Mouse (Mus musculus) intestine, embryonic 15.5 days (tissue): ENCODE data around the gene Rad54l. TPM values are rescaled to one million over a fixed set of nuclear protein-coding genes. Genes with fewer than 3 reads are reported as not detected.

Experiments
- ATAC-seq: fragments of 200-750 bp; cut with Nextera tagmentation; 2 replicates; pipeline ENCODE4 v1.8.0; 2017; ENCODE audit warnings: moderate TSS enrichment, moderate library complexity
- H3K27ac ChIP-seq: fragments of 300-500 bp; sonication (generic); 2 replicates; pipeline ENCODE4 v1.5.1; 2015; ENCODE audit warnings: mild to moderate bottlenecking, inconsistent platforms
- H3K27me3 ChIP-seq: fragments of 300-500 bp; sonication (generic); replicated peaks from 2 replicates; pipeline ENCODE4 v1.6.1; 2015; ENCODE audit warnings: inconsistent platforms
- H3K36me3 ChIP-seq: fragments of 300-500 bp; sonication (generic); 2 replicates; pipeline ENCODE4 v1.6.1; 2015; ENCODE audit warnings: inconsistent platforms
- H3K4me1 ChIP-seq: fragments of 300-500 bp; sonication (generic); replicated peaks from 2 replicates; pipeline ENCODE4 v1.6.1; 2015; ENCODE audit warnings: inconsistent platforms
- H3K4me2 ChIP-seq: fragments of 300-500 bp; sonication (generic); replicated peaks from 2 replicates; pipeline ENCODE4 v1.6.1; 2015; ENCODE audit warnings: mild to moderate bottlenecking, inconsistent platforms
- H3K4me3 ChIP-seq: fragments of 300-500 bp; sonication (generic); replicated peaks from 2 replicates; pipeline ENCODE4 v1.5.1; 2015; ENCODE audit warnings: inconsistent platforms
- H3K9ac ChIP-seq: fragments of 300-500 bp; sonication (generic); 2 replicates; pipeline ENCODE4 v1.6.1; 2015; ENCODE audit warnings: inconsistent platforms
- H3K9me3 ChIP-seq: fragments of 300-500 bp; sonication (generic); 2 replicates; pipeline ENCODE4 v1.6.1; 2016; ENCODE audit warnings: inconsistent platforms
- WGBS: fragments of 180-500 bp; shearing (Covaris S2); methylation state at CpG from one replicate; pipeline ENCODE4 v1.1.7; 2015; 5-methylcytosine and 5-hydroxymethylcytosine counted together
- polyA plus RNA-seq: library from polyadenylated mRNA; unstranded; fragments of >200 nt; fragmentation: Nextera tagmentation; extraction: Ambion mirVana; gene quantifications from 2 replicates; pipeline ENCODE4 v1.2.1, GENCODE M21; 2015

Rad54l gene
- polyA plus RNA-seq, 1 experiment from 2014 or later, result 26.7 TPM

GRCm38 (mm10) chr4:116077240-116078095 is 46.0 kb downstream of the Rad54l start:
- 55% methylated on average over 3 of the region's 3 CpGs for WGBS
- Histone ChIP-seq H3K9me3 (no peaks in the 10 kb centered on the region), H3K27ac (peak overlapping the region; percentile 98), H3K4me1 (peaks cover 17% of the 10 kb centered on the region), H3K4me3 (peak overlapping the region; percentile 99), H3K27me3 (no peaks in the 10 kb centered on the region), H3K9ac (peak overlapping the region; percentile 99), H3K36me3 (no peaks in the 10 kb centered on the region; the same call in 1 of the 2 replicates), H3K4me2 (peak overlapping the region; percentile 87)
- ATAC-seq, result no peak

- no peaks in the 10 kb centered on the region; the same call in 1 of the 2 replicates for H3K36me3 ChIP-seq
- 2% methylated on average over 37 of the region's 37 CpGs for WGBS
- no peaks in the 10 kb centered on the region for H3K9me3 ChIP-seq
- H3K4me1 ChIP-seq, result peaks cover 17% of the 10 kb centered on the region
- H3K27ac ChIP-seq, result peak overlapping the region; percentile 98
- ATAC-seq, result peak; percentile 7
- H3K4me3 ChIP-seq, result peak overlapping the region; percentile 99
- peak overlapping the region; percentile 87 for H3K4me2 ChIP-seq
- H3K27me3 ChIP-seq, result no peaks in the 10 kb centered on the region
- peak overlapping the region; percentile 99 for H3K9ac ChIP-seq
Measured at GRCm38 (mm10) chr4:116076369-116077231, 46.9 kb downstream of the Rad54l start.

- ATAC-seq, result peak; percentile 72
- H3K36me3 ChIP-seq, result no peaks in the 10 kb centered on the region; the same call in 1 of the 2 replicates
- peak overlapping the region; percentile 98 for H3K27ac ChIP-seq
- no peaks in the 10 kb centered on the region for H3K27me3 ChIP-seq
- H3K4me3 ChIP-seq, result peak overlapping the region; percentile 99
- peaks cover 17% of the 10 kb centered on the region for H3K4me1 ChIP-seq
- peak overlapping the region; percentile 99 for H3K9ac ChIP-seq
- WGBS, result under 1% methylated on average over 76 of the region's 77 CpGs
- peak overlapping the region; percentile 87 for H3K4me2 ChIP-seq
- no peaks in the 10 kb centered on the region for H3K9me3 ChIP-seq
Measured at GRCm38 (mm10) chr4:116075631-116076368, 47.7 kb downstream of the Rad54l start.

GRCm38 (mm10) chr4:116074861-116075620 is 48.4 kb downstream of the Rad54l start, which contains the start of the genes Uqcrh and Lrrc41:
Gene Uqcrh (minus strand): TSS chr4:116075071.
Gene Lrrc41 (plus strand): TSS chr4:116075269.
- ATAC-seq, result peak; percentile 94
- peaks cover 17% of the 10 kb centered on the region for H3K4me1 ChIP-seq
- H3K9ac ChIP-seq, result peak within 1 kb of the TSS; percentile 99
- H3K36me3 ChIP-seq, result no peaks in the 10 kb centered on the region; the same call in 1 of the 2 replicates
- under 1% methylated on average over 55 of the region's 55 CpGs for WGBS
- H3K27me3 ChIP-seq, result no peaks in the 10 kb centered on the region
- peak within 1 kb of the TSS; percentile 87 for H3K4me2 ChIP-seq
- H3K27ac ChIP-seq, result peak within 1 kb of the TSS; percentile 98
- H3K9me3 ChIP-seq, result no peaks in the 10 kb centered on the region
- H3K4me3 ChIP-seq, result peak within 1 kb of the TSS; percentile 99

- peak overlapping the region; percentile 99 for H3K9ac ChIP-seq
- 1% methylated on average over 8 of the region's 8 CpGs for WGBS
- peaks cover 17% of the 10 kb centered on the region for H3K4me1 ChIP-seq
- H3K9me3 ChIP-seq, result no peaks in the 10 kb centered on the region
- peak overlapping the region; percentile 99 for H3K4me3 ChIP-seq
- peak overlapping the region; percentile 87 for H3K4me2 ChIP-seq
- peaks cover 7% of the 10 kb centered on the region; the same call in 1 of the 2 replicates for H3K36me3 ChIP-seq
- H3K27ac ChIP-seq, result peak overlapping the region; percentile 98
- ATAC-seq, result no peak
- H3K27me3 ChIP-seq, result no peaks in the 10 kb centered on the region
Measured at GRCm38 (mm10) chr4:116074145-116074675, 49.3 kb downstream of the Rad54l start.

GRCm38 (mm10) chr4:116073146-116073545 is 50.3 kb downstream of the Rad54l start:
- H3K9ac ChIP-seq, result no peak overlapping the region
- H3K36me3 ChIP-seq, result peaks cover 14% of the 10 kb centered on the region
- H3K27ac ChIP-seq, result no peak overlapping the region
- no peaks in the 10 kb centered on the region for H3K9me3 ChIP-seq
- no peaks in the 10 kb centered on the region for H3K27me3 ChIP-seq
- peak overlapping the region; percentile 87 for H3K4me2 ChIP-seq
- H3K4me3 ChIP-seq, result 0 out of 2 replicates have a peak overlapping the region, but pooled peaks have one; percentile 6
- whole genome bisulfite sequencing, result 52% methylated on average over 4 of the region's 4 CpGs
- ATAC-seq, result no peak
- peaks cover 17% of the 10 kb centered on the region for H3K4me1 ChIP-seq

- no peaks in the 10 kb centered on the region for H3K27me3 ChIP-seq
- no peak overlapping the region for H3K27ac ChIP-seq
- no peaks in the 10 kb centered on the region for H3K9me3 ChIP-seq
- H3K9ac ChIP-seq, result no peak overlapping the region
- 75% methylated on average over 6 of the region's 6 CpGs for WGBS
- no peak overlapping the region for H3K4me2 ChIP-seq
- no peak for ATAC-seq
- peaks cover 17% of the 10 kb centered on the region for H3K36me3 ChIP-seq
- peaks cover 5% of the 10 kb centered on the region; the same call in 1 of the 2 replicates for H3K4me1 ChIP-seq
- no peak overlapping the region for H3K4me3 ChIP-seq
Measured at GRCm38 (mm10) chr4:116070116-116070515, 53.4 kb downstream of the Rad54l start.

- H3K27me3 ChIP-seq, result no peaks in the 10 kb centered on the region
- no peak overlapping the region for H3K4me2 ChIP-seq
- no peak overlapping the region for H3K27ac ChIP-seq
- peaks cover 10% of the 10 kb centered on the region; the same call in 1 of the 2 replicates for H3K36me3 ChIP-seq
- no peak for ATAC-seq
- WGBS, result 25% methylated on average over 1 of the region's 1 CpGs
- no peak overlapping the region for H3K4me3 ChIP-seq
- no peak overlapping the region for H3K9ac ChIP-seq
- H3K9me3 ChIP-seq, result no peaks in the 10 kb centered on the region
- H3K4me1 ChIP-seq, result no peaks in the 10 kb centered on the region
Measured at GRCm38 (mm10) chr4:116063855-116064254, 59.6 kb downstream of the Rad54l start.

- H3K9me3 ChIP-seq, result no peaks in the 10 kb centered on the region
- no peak overlapping the region for H3K4me2 ChIP-seq
- WGBS, result 77% methylated on average over 5 of the region's 5 CpGs
- H3K4me1 ChIP-seq, result no peaks in the 10 kb centered on the region
- H3K27ac ChIP-seq, result no peak overlapping the region
- no peaks in the 10 kb centered on the region for H3K27me3 ChIP-seq
- H3K36me3 ChIP-seq, result no peaks in the 10 kb centered on the region
- H3K9ac ChIP-seq, result no peak overlapping the region
- no peak for ATAC-seq
- H3K4me3 ChIP-seq, result no peak overlapping the region
Measured at GRCm38 (mm10) chr4:116059012-116059726, 64.3 kb downstream of the Rad54l start.

GRCm38 (mm10) chr4:116057559-116057958 is 65.9 kb downstream of the Rad54l start:
- Histone ChIP-seq H3K9me3 (no peaks in the 10 kb centered on the region), H3K4me2 (no peak overlapping the region), H3K27ac (no peak overlapping the region), H3K4me1 (0 out of 2 replicates have a peak, but pooled peaks cover 3% of the 10 kb centered on the region), H3K4me3 (no peak overlapping the region), H3K27me3 (no peaks in the 10 kb centered on the region), H3K36me3 (no peaks in the 10 kb centered on the region), H3K9ac (no peak overlapping the region)
- no peak for ATAC-seq
- 4% methylated on average over 1 of the region's 1 CpGs for WGBS
